Mouse (Mus musculus) heart, adult 8-10 months (tissue): ENCODE measurements around the gene Gm9639. TPM values are rescaled to one million over a fixed set of nuclear protein-coding genes. Genes with fewer than 3 reads are reported as not detected.
"Not testable (repeated sequence)": the region's sequence is repeated elsewhere in the genome, so short reads cannot be mapped to it uniquely, and the experiment has no call there.

Experiments
- DNase-seq: peaks from one replicate; pipeline ENCODE4 v3.0.0; 2022; ENCODE audit warnings: low spot score
- total RNA-seq, 4 experiments: library from RNA; stranded (reverse); gene quantifications; 2 replicates each; pipeline ENCODE4 v1.2.4; 2022

Gene Gm9639
- not detected for total RNA-seq

DNA sequence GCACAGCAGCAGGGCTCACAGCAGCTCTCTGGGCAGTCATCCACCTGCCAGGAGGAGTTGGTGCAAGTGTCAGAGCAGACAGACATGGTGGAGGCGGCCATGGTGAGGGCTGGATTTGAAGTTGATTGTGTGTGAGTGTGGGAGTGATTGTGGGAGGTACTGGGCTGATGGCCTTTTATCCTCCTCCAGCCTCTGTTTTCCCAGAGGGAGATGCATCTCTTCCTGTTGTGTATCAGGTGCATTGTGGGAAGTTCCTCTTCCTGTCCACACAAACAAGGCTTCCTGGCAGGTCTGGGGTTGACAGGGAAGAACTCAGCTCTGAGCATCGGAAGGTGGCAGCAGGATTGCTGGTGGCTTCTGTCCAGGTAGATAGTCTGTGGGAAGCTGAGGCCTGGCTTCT, at the start of gene Gm9639:
Gene Gm9639 (minus strand): TSS at position 101 of the 400 bp plus-strand sequence.
- DNase-seq, result no peak

- no peak for DNase-seq
Observed at GRCm38 (mm10) chr10:77839006-77839405, 44.1 kb upstream of the Gm9639 start.

DNA sequence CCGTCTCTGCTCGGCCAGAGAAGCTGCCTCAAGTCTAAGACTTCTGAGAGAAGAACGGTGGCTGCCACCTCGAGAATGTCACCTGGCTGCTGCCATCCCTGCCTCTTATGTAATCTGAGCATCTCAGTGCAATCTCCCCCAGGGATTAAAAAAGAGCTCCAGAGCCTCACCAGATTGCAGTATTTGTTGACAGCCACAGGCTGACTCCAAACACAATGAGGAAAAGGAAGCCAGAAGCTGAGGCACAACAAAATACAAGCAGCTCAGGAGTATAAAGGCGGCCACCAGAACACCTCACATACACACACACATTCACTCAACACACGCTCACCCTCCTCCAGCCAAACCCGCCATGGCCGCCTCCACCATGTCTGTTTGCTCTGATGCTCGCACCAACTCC, 40.8 kb upstream of the Gm9639 start, which contains the start of gene Krtap10-10:
Gene Krtap10-10 (plus strand): TSS at position 301 of the 400 bp plus-strand sequence.
- no peak for DNase-seq

GRCm38 (mm10) chr10:77826951-77827350, 32.1 kb upstream of the Gm9639 start, which contains the start of gene Krtap10-4:
Krtap10-4 (minus strand) TSS chr10:77827095.
- DNase-seq, result no peak

DNA sequence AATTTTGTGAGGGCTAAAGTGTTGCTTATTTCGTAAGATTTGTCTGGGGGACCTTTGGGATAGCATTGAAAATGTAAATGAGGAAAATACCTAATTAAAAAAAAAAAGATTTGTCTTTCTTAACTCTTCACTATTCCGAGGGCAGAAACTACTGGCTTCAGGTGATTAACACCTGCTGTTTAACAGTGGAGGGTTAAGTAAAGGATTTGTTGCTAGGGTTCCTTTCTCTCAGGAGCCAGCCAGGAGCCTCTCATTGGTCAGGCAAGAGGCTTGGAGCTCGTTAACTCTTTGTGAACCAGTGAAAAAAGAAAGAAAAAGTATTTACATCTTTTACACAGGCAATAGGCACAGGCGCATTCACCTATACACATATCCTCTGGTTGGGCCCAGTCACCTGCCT, 24.3 kb upstream of the Gm9639 start:
- DNase-seq, result no peak

- no peak for DNase-seq
Observed at GRCm38 (mm10) chr10:77818523-77818922, 23.6 kb upstream of the Gm9639 start.

- DNase-seq, result no peak
Observed at GRCm38 (mm10) chr10:77815514-77815913, 20.6 kb upstream of the Gm9639 start.

- DNase-seq, result no peak
Observed at GRCm38 (mm10) chr10:77814382-77814781, 19.5 kb upstream of the Gm9639 start, which contains the start of gene Gm2696. Gm2696 (plus strand) TSS chr10:77814682.

DNA sequence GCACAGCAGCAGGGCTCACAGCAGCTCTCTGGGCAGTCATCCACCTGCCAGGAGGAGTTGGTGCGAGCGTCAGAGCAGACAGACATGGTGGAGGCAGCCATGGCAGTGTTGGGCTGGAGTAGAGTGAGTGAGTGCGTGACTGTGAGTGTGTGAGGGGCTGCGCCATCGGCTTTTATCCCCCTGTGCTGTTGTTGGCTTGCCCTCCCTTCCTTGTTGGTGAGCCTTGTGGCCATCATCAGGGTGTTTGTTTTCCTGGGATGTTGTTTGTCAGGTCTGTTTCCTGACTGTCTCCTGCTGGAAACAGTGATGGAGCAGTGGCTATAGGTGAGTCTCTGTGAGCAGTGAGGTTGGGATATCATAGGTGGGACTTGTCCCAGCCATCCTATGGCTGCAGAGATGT, 16.9 kb upstream of the Gm9639 start, which contains the start of gene Gm9507:
Gene Gm9507 (minus strand): TSS at position 101 of the 400 bp plus-strand sequence.
- DNase-seq, result no peak

GRCm38 (mm10) chr10:77804095-77804494, 9.2 kb upstream of the Gm9639 start:
- DNase-seq, result no peak

GRCm38 (mm10) chr10:77798921-77799508, 4.1 kb upstream of the Gm9639 start, which contains the start of gene Gm19668:
Gm19668 (minus strand) TSS chr10:77799133.
- no peak for DNase-seq

DNA sequence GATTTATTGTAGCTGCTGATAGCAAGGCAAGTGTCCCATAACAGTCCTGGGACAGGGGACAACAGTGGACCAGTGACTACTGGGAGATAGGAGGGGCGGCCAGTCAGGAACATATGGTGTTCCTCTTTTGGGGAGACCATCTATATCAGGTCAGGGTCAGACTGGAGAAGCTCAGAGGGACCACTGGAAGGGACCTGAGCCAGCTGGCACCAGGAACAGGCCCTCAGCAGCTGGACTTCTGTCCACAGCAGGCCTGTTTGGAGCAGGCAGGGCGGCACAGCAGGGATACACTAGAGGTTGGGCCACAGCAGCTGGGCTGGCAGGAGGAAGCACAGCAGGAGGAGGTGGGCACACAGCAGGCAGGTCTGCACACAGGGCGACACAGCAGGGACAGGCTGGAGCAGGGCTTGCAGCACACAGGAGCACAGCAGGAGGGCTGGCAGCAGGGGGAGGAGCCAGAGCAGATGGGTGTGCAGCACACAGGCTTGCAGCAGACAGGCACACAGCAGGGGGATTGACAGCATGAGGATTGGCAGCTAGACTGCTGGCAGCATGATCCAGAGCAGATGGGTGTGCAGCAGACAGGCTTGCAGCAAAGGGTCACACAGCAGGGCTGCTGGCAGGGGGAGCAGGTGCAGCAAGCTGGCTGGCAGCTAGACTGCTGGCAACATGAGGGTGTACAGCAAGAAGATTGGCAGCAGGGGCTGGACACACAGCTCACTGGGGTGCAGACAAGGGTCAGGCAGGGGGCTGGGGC, 3.5 kb upstream of the Gm9639 start:
- not testable (repeated sequence) for DNase-seq

- no peak for DNase-seq
Observed at GRCm38 (mm10) chr10:77797677-77798076, 2.8 kb upstream of the Gm9639 start.

DNA sequence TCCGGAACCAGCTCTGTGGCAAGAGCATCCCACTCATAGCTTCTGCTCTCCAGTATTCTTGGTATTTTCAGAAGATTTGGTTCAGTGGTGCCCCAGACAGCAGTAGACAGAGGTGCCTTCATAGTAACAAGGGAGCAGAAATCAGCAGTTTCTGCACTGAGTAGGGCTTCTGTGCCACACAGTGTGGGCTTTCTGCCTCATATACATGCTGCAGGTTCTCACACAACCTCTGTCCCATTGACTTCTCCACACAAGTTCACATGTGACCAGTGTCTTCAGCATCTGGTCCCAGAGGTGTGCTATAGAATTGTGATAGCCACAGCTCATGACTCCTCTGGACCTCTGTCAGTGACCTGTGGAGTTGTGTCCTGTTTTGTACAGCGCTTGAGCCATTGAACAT, 6.3 kb downstream of the Gm9639 start:
- no peak for DNase-seq

DNA sequence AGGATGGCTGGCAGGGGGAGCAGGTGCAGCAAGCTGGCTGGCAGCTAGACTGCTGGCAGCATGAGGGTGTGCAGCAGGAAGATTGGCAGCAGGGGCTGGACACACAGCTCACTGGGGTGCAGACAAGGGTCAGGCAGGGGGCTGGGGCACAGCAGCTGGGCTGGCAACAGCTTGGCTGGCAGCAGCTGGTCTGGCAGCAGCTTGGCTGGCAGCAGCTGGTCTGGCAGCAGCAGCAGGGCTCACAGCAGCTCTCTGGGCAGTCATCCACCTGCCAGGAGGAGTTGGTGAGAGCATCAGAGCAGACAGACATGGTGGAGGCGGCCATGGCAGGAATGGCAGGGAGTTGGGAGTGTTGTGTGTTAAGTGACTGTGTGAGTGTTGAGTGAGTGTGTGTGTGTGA, 7.0 kb downstream of the Gm9639 start, which contains the start of gene Gm7137:
Gene Gm7137 (minus strand): TSS at position 325 of the 400 bp plus-strand sequence.
- DNase-seq, result not testable (repeated sequence)

DNA sequence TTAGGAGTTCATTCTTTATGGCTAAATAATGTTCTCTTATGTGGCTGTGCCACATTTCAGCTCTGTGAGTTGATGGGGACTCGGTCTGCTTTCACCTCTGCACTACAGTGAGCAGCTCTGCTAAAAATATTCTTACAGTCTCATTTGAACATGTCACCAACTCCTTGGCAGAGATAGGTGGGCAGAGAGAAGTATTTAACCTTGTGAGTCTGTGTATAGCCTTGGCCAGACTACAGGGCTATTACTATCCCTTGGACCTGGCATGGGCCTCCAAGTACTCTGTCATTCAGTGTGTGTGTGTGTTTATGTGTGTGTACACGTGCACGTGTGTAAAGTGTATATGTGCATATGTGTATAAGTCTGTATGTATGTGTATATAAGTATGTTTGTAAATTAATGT, 11.5 kb downstream of the Gm9639 start:
- not testable (repeated sequence) for DNase-seq

DNA sequence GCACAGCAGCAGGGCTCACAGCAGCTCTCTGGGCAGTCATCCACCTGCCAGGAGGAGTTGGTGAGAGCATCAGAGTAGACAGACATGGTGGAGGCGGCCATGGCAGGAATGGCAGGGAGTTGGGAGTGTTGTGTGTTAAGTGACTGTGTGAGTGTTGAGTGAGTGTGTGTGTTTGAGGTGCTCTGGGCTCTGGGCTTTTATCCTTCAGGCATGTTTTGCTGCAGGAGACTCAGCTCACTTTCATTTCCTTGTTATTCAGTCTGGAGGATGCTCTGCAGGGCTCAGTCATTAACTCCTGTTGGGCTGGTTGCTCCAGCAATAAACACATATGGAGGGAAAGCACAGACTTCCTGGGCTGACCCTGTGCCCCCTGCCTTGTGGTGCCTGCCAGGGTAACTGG, 12.4 kb downstream of the Gm9639 start, which contains the start of gene Gm3250:
Gene Gm3250 (minus strand): TSS at position 101 of the 400 bp plus-strand sequence.
- DNase-seq, result not testable (repeated sequence)

DNA sequence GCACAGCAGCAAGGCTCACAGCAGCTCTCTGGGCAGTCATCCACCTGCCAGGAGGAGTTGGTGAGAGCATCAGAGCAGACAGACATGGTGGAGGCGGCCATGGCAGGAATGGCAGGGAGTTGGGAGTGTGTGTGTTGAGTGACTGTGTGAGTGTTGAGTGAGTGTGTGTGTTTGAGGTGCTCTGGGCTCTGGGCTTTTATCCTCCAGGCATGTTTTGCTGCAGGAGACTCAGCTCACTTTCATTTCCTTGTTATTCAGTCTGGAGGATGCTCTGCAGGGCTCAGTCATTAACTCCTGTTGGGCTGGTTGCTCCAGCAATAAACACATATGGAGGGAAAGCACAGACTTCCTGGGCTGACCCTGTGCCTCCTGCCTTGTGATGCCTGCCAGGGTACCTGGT, 18.0 kb downstream of the Gm9639 start, which contains the start of gene Gm7138:
Gene Gm7138 (minus strand): TSS at position 101 of the 400 bp plus-strand sequence.
- DNase-seq, result not testable (repeated sequence)

- DNase-seq, result not testable (repeated sequence)
Observed at GRCm38 (mm10) chr10:77772142-77772541, 22.7 kb downstream of the Gm9639 start.

- DNase-seq, result not testable (repeated sequence)
Observed at GRCm38 (mm10) chr10:77771225-77771624, 23.7 kb downstream of the Gm9639 start, which contains the start of gene Gm3238. Gm3238 (minus strand) TSS chr10:77771325.

GRCm38 (mm10) chr10:77769727-77770126, 25.1 kb downstream of the Gm9639 start:
- no peak for DNase-seq

DNA sequence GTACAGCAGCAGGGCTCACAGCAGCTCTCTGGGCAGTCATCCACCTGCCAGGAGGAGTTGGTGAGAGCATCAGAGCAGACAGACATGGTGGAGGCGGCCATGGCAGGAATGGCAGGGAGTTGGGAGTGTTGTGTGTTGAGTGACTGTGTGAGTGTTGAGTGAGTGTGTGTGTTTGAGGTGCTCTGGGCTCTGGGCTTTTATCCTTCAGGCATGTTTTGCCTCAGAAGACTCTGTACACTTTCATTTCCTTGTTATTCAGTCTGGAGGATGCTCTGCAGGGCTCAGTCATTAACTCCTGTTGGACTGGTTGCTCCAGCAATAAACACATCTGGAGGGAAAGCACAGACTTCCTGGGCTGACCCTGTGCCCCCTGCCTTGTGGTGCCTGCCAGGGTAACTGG, 35.3 kb downstream of the Gm9639 start, which contains the start of gene Gm3233:
Gene Gm3233 (minus strand): TSS at position 101 of the 400 bp plus-strand sequence.
- DNase-seq, result not testable (repeated sequence)
